Mouse (Mus musculus) spleen, adult 2 months (tissue): ENCODE results near the gene Isx. TPM values are rescaled to one million over a fixed set of nuclear protein-coding genes. Genes with fewer than 3 reads are reported as not detected.

Experiments
- DNase-seq, 2 experiments: peaks; one replicate each; pipeline versions ENCODE4 v3.0.0 to v3.0.0-alpha.2; 2012 to 2021; ENCODE audit warnings: low spot score in 2 of 2, low read depth in 1 of 2
- H3K27ac ChIP-seq: fragments of 200-500 bp; 2 replicates; pipeline ENCODE4 v1.5.1; 2012; ENCODE audit warnings: low read length, inconsistent platforms; ENCODE audit not compliant: insufficient read depth
- H3K27me3 ChIP-seq: fragments of 200-500 bp; 2 replicates; pipeline ENCODE4 v1.6.1; 2012; ENCODE audit warnings: mild to moderate bottlenecking, moderate library complexity, low read length, inconsistent platforms; ENCODE audit not compliant: control insufficient read depth, insufficient read depth
- H3K36me3 ChIP-seq: fragments of 200-500 bp; 2 replicates; pipeline ENCODE4 v1.6.1; 2012; ENCODE audit warnings: mild to moderate bottlenecking, low read length, inconsistent platforms; ENCODE audit not compliant: control insufficient read depth, insufficient read depth
- H3K4me1 ChIP-seq: fragments of 200-500 bp; 2 replicates; pipeline ENCODE4 v1.6.1; 2011; ENCODE audit warnings: inconsistent platforms; ENCODE audit not compliant: control insufficient read depth, insufficient read depth, insufficient read length
- H3K4me3 ChIP-seq: fragments of 200-500 bp; 2 replicates; pipeline ENCODE4 v1.5.1; 2011; ENCODE audit warnings: mild to moderate bottlenecking, inconsistent platforms; ENCODE audit not compliant: insufficient read depth, insufficient read length; ENCODE audit errors: extremely low read depth
- CTCF ChIP-seq: fragments of 200-500 bp; IDR thresholded peaks from 2 replicates; pipeline ENCODE4 v1.5.1; 2011; ENCODE audit warnings: mild to moderate bottlenecking, inconsistent platforms; ENCODE audit not compliant: insufficient read depth, insufficient read length, insufficient replicate concordance; ENCODE audit errors: extremely low read depth
- POLR2A ChIP-seq: fragments of 200-500 bp; IDR thresholded peaks from 2 replicates; pipeline ENCODE4 v1.6.1; 2011; ENCODE audit warnings: low read depth, low read length, inconsistent platforms
- WGBS: fragments of 180-500 bp; shearing (Covaris S2); methylation state at CpG from one replicate; pipeline ENCODE4 v1.1.7; 2018; 5-methylcytosine and 5-hydroxymethylcytosine counted together
- polyA plus RNA-seq: library from polyadenylated mRNA; depleted of rRNA; stranded (reverse); fragments of >200 nt; gene quantifications from 2 replicates; pipeline ENCODE4 v1.2.3, GENCODE M21; 2012

The Isx gene
- polyA plus RNA-seq, 1 experiment = 0.04 TPM

GRCm38 (mm10) chr8:74897315-74897714 lies 24.3 kb downstream of the Isx start:
- Histone ChIP-seq H3K4me1 (no peaks in the 10 kb centered on the region), H3K4me3 (no peak overlapping the region), H3K27me3 (no peaks in the 10 kb centered on the region), H3K27ac (no peak overlapping the region), H3K36me3 (no peaks in the 10 kb centered on the region)
- TF ChIP-seq POLR2A = no peak
- no peak for TF ChIP-seq CTCF
- DNase-seq = no peak
- 47% methylated on average over 2 of the region's 2 CpGs for WGBS

GRCm38 (mm10) chr8:74899796-74900195 lies 26.8 kb downstream of the Isx start:
- TF ChIP-seq POLR2A = no peak
- Histone ChIP-seq H3K4me3 (no peak overlapping the region), H3K27ac (no peak overlapping the region), H3K27me3 (no peaks in the 10 kb centered on the region), H3K4me1 (no peaks in the 10 kb centered on the region), H3K36me3 (no peaks in the 10 kb centered on the region)
- WGBS = 68% methylated on average over 3 of the region's 3 CpGs
- DNase-seq = no peak

GRCm38 (mm10) chr8:74901765-74902164 lies 28.8 kb downstream of the Isx start:
- DNase-seq = no peak
- TF ChIP-seq POLR2A (no peak), CTCF (no peak)
- H3K27me3 ChIP-seq = no peaks in the 10 kb centered on the region
- WGBS = 69% methylated on average over 1 of the region's 1 CpGs
- H3K4me3 ChIP-seq = no peak overlapping the region
- no peaks in the 10 kb centered on the region for H3K4me1 ChIP-seq
- no peak overlapping the region for H3K27ac ChIP-seq
- H3K36me3 ChIP-seq = no peaks in the 10 kb centered on the region

GRCm38 (mm10) chr8:74903054-74903842 lies 30.3 kb downstream of the Isx start:
- Histone ChIP-seq H3K4me1 (no peaks in the 10 kb centered on the region), H3K4me3 (no peak overlapping the region), H3K36me3 (no peaks in the 10 kb centered on the region), H3K27me3 (no peaks in the 10 kb centered on the region), H3K27ac (no peak overlapping the region)
- DNase-seq = no peak
- TF ChIP-seq POLR2A (no peak), CTCF (no peak)
- 72% methylated on average over 6 of the region's 6 CpGs for WGBS

- TF ChIP-seq CTCF (no peak), POLR2A (no peak)
- H3K27me3 ChIP-seq = no peaks in the 10 kb centered on the region
- H3K36me3 ChIP-seq = no peaks in the 10 kb centered on the region
- 73% methylated on average over 1 of the region's 1 CpGs for WGBS
- H3K4me3 ChIP-seq = no peak overlapping the region
- no peak for DNase-seq
- no peak overlapping the region for H3K27ac ChIP-seq
- H3K4me1 ChIP-seq = no peaks in the 10 kb centered on the region
Measured at GRCm38 (mm10) chr8:74906333-74906732, 33.4 kb downstream of the Isx start.

- DNase-seq = no peak
- Histone ChIP-seq H3K36me3 (no peaks in the 10 kb centered on the region), H3K4me3 (no peak overlapping the region), H3K4me1 (no peaks in the 10 kb centered on the region), H3K27ac (no peak overlapping the region), H3K27me3 (no peaks in the 10 kb centered on the region)
- no peak for TF ChIP-seq POLR2A
- no peak for TF ChIP-seq CTCF
- WGBS = 83% methylated on average over 1 of the region's 1 CpGs
Measured at GRCm38 (mm10) chr8:74910708-74911107, 37.7 kb downstream of the Isx start.

GRCm38 (mm10) chr8:74920691-74921421 lies 47.9 kb downstream of the Isx start:
- Histone ChIP-seq H3K27ac (no peak overlapping the region), H3K4me1 (no peaks in the 10 kb centered on the region), H3K4me3 (no peak overlapping the region), H3K27me3 (no peaks in the 10 kb centered on the region), H3K36me3 (no peaks in the 10 kb centered on the region)
- no peak for DNase-seq
- 62% methylated on average over 8 of the region's 8 CpGs for WGBS
- TF ChIP-seq CTCF (no peak), POLR2A (no peak)
